Mouse (Mus musculus) activated CD4-positive, CD25-positive, alpha-beta regulatory T cell (primary cell): ENCODE data around the gene Cul5. TPM values are rescaled to one million over a fixed set of nuclear protein-coding genes. Genes with fewer than 3 reads are reported as not detected.

ENCODE experiments used
- polyA plus RNA-seq, 2 experiments: library from polyadenylated mRNA; unstranded; fragments of 100-300 nt; shearing (Covaris generic); gene quantifications; one replicate each; pipeline ENCODE4 v1.2.1; 2017

Cul5 gene
- 10 to 100 TPM; 31.0 to 46.7 TPM for polyA plus RNA-seq

GRCm38 (mm10) chr9:53669680-53670219 is at the start of gene Cul5:
TSS of gene Cul5 (minus strand) at chr9:53670014.

GRCm38 (mm10) chr9:53705992-53706696 is 36.3 kb upstream of the Cul5 start, which contains the start of gene Rab39:
TSS of gene Rab39 (minus strand) at chr9:53706232.

GRCm38 (mm10) chr9:53609968-53610781 is 59.6 kb downstream of the Cul5 start, which contains the start of gene Acat1:
TSS of gene Acat1 (minus strand) at chr9:53610382.

Other genes starting within 250 kb of the Cul5 start
- 10 to 100 TPM; 17.7 to 23.7 TPM for gene Atm, start 133.3 kb downstream of the Cul5 start, polyA plus RNA-seq
- 10 to 100 TPM; 16.9 to 17.0 TPM for gene Npat, start 133.0 kb downstream of the Cul5 start, polyA plus RNA-seq
- 10 to 100 TPM; 60.3 to 69.4 TPM for gene Acat1, start 59.6 kb downstream of the Cul5 start, polyA plus RNA-seq
- under 1 TPM; 0.14 to 0.37 TPM for gene Rab39, start 36.2 kb upstream of the Cul5 start, polyA plus RNA-seq
- 10 to 100 TPM in 1 of 2 experiments, 1 to 10 TPM in 1; 7.9 to 17.2 TPM for gene Slc35f2, start 101.5 kb upstream of the Cul5 start, polyA plus RNA-seq
- gene Sln, start 180.2 kb upstream of the Cul5 start, polyA plus RNA-seq = under 1 TPM in 1 of 2 experiments, not detected in 1; 0.22 TPM